Mouse (Mus musculus): ENCODE measurements at regions not wholly inside any gene's neighbourhood (a gene's known extent, or its start where the extent isn't known, plus 50 kb on each side); places are given as distances from the start of the nearest gene placed in this dataset.

DNA sequence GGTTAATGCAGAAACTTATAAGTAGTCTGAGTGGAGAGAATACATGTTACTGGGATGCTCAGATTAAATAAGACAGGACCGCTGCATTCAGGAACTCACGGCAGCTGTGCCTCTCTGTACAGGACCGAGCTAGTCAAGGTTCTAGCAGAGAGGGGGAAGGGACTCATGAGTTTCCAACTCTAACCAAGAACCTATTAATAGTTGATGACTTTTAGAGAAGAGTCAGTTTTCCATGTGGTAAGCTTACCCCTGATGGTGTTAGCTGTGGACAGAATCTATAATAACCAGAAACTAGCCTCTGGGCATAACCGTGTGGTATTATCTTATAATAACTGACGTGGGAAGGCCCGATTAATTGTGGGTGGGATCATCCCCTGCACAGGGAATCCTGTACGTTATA lies 316.2 kb downstream of the Gadd45g start:
- TF ChIP-seq EP300 (IDR thresholded peaks at IDR 0.05; ENCODE audit: low read depth in 1 of 2, low read length in 2 of 2) (no peak), SIN3A (IDR thresholded peaks at IDR 0.05; ENCODE audit: low read length) (no peak), CTCF (IDR thresholded peaks at IDR 0.05 in 2 of 3, conservative IDR thresholded peaks at IDR 0.05 in 1 of 3; ENCODE audit: control insufficient read depth in 1 of 3, insufficient read depth in 1 of 3, low read depth in 2 of 3, low read length in 3 of 3, poor library complexity in 1 of 3, severe bottlenecking in 1 of 3) (no peak), UBTF (IDR thresholded peaks at IDR 0.05; ENCODE audit: borderline replicate concordance, insufficient read depth, low read depth, low read length) (no peak), CHD2 (IDR thresholded peaks at IDR 0.05; ENCODE audit: low read length) (no peak)

Measured in MEL (cell line).